Mouse (Mus musculus) splenic B cell, adult 2 months (primary cell): Measurements from ENCODE around the gene BC049352.

ENCODE experiments used
- DNase-seq: peaks from one replicate; pipeline ENCODE4 v3.0.0-alpha.2; 2011; ENCODE audit warnings: low read depth, low spot score
- H3K27me3 ChIP-seq: 2 replicates; pipeline ENCODE4 v1.6.1; 2012; ENCODE audit warnings: mild to moderate bottlenecking, low read length, moderate library complexity, mixed read lengths; ENCODE audit not compliant: control insufficient read depth, poor library complexity, insufficient read depth, severe bottlenecking
- H3K36me3 ChIP-seq: 2 replicates; pipeline ENCODE4 v1.6.1; 2012; ENCODE audit warnings: mild to moderate bottlenecking, low read length, moderate library complexity, mixed read lengths; ENCODE audit not compliant: control insufficient read depth, poor library complexity, insufficient read depth, severe bottlenecking

Gene BC049352

GRCm38 (mm10) chr9:45181770-45182169 lies at the start of gene BC049352:
Gene BC049352, plus strand, starts transcription at chr9:45182007.
- no peak for DNase-seq
- no peaks in the 10 kb centered on the region for H3K27me3 ChIP-seq
- H3K36me3 ChIP-seq, result no peaks in the 10 kb centered on the region

GRCm38 (mm10) chr9:45133484-45134310 lies 48.1 kb upstream of the BC049352 start:
- Histone ChIP-seq H3K27me3 (no peaks in the 10 kb centered on the region), H3K36me3 (no peaks in the 10 kb centered on the region)
- DNase-seq, result peak; percentile 87

GRCm38 (mm10) chr9:45136442-45137169 lies 45.2 kb upstream of the BC049352 start:
- DNase-seq, result no peak
- no peaks in the 10 kb centered on the region; the same call in 1 of the 2 replicates for H3K27me3 ChIP-seq
- 0 out of 2 replicates have a peak, but pooled peaks cover 1% of the 10 kb centered on the region for H3K36me3 ChIP-seq

- Histone ChIP-seq H3K36me3 (0 out of 2 replicates have a peak, but pooled peaks cover 1% of the 10 kb centered on the region), H3K27me3 (no peaks in the 10 kb centered on the region; the same call in 1 of the 2 replicates)
- DNase-seq, result peak; percentile 50
Observed at GRCm38 (mm10) chr9:45138191-45139032, 43.4 kb upstream of the BC049352 start, which contains the start of gene Scn4b. Gene Scn4b, plus strand, starts transcription at chr9:45138395.

DNA sequence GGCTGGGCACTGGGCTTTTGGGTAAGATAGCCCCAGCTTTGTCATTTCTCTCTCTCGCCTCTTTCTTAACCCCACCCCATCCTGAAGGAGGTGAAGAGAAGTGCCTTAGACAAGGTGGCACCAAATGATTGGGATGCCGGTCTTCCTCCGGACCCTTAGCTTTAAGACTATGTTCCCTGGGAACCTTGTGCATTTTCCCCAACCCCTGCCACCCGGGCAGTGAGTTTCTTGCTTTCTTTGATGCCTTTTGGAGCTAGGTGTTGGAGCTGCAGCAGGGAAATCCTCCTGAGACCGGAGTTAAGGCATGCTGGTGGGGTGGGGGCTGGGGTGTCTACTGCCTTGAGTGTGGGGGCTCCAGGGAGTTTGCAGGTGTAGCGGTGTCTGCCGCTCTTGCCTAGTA lies 42.7 kb upstream of the BC049352 start:
- Histone ChIP-seq H3K27me3 (no peaks in the 10 kb centered on the region; the same call in 1 of the 2 replicates), H3K36me3 (0 out of 2 replicates have a peak, but pooled peaks cover 1% of the 10 kb centered on the region)
- no peak for DNase-seq

GRCm38 (mm10) chr9:45140945-45141344 lies 40.9 kb upstream of the BC049352 start:
- no peak for DNase-seq
- 0 out of 2 replicates have a peak, but pooled peaks cover 1% of the 10 kb centered on the region for H3K36me3 ChIP-seq
- H3K27me3 ChIP-seq, result no peaks in the 10 kb centered on the region; the same call in 1 of the 2 replicates

GRCm38 (mm10) chr9:45142686-45143085 lies 39.1 kb upstream of the BC049352 start:
- no peak for DNase-seq
- H3K27me3 ChIP-seq, result no peaks in the 10 kb centered on the region; the same call in 1 of the 2 replicates
- 0 out of 2 replicates have a peak, but pooled peaks cover 1% of the 10 kb centered on the region for H3K36me3 ChIP-seq

DNA sequence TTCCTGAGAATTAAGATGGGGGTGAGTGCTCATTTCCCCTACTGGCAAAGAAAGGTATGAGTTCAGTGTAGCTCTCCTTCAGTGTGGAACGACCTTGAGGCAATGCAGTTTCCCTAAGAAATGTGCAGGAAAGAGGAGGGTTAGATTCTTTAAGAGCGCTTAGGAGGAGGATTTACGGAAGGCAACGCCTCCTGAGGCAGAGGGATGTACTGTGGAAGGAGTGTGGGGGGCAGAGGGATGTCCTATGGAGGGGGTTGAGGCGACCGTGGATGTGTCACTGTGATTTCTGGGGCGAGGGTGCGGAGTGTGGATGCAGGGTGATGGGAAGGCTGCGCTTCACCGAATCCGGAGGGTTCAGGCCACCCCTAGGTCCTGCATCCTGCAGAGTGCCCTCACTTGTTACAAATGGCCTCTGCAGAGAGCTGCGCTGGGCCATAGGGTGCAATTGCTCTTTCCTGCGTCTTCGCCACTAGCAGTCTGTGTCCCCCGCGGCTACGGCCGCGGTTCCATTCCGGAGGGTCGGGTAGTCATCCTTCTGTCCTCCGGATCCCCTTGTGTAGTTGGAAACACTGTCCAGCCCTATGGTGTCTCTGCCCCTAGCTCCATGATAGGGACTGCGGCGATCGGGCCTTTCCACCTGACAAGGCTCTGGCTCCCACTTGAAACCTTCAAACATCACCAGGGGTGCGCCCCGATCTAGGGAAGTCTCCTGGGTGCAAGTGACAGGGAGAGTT lies 36.1 kb upstream of the BC049352 start:
- no peak for DNase-seq
- no peaks in the 10 kb centered on the region for H3K27me3 ChIP-seq

DNA sequence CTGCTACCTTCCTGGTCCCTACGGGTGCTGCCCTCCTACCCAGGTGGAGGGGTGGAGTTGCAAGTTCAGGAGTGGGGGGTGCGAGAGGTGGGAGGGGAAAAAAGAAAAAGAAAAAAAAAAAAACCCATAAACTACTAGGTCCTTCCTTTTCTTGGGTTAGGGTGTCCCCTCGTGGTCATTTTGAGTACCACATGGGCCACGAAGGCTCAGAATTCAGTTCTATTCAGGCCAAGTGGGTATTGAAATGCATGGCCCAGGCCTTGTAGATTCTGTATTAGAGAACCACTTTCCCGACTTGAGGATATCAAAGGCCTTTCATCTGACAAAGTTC lies 35.6 kb upstream of the BC049352 start:
- peak; percentile 83 for DNase-seq
- no peaks in the 10 kb centered on the region for H3K27me3 ChIP-seq

More for the DNA sequence above, 36.1 kb upstream of the BC049352 start:
- no peaks in the 10 kb centered on the region for H3K36me3 ChIP-seq

DNA sequence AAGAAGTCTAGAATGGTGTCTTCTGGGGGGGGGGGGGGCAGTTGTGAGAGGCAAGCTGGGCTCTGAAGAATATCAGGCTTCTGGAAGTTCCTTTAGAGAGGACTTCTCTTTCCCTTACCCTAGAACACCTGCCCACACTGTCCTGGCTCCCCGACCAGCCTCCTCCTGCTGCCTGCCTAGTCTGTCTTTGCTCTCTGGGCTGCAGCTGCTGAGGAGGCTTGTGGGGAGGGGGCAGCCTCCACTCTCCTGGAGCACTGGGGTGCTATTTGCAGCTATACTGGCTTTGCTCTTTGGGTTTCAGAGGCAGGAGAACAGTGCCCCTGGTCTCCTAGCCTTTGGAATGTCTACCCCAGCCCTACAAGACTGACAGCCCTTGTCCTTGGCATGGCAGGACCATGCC lies 30.9 kb upstream of the BC049352 start:
- Histone ChIP-seq H3K36me3 (no peaks in the 10 kb centered on the region), H3K27me3 (no peaks in the 10 kb centered on the region)
- no peak for DNase-seq

More for the DNA sequence above, 35.6 kb upstream of the BC049352 start:
- no peaks in the 10 kb centered on the region for H3K36me3 ChIP-seq

GRCm38 (mm10) chr9:45153361-45153760 lies 28.4 kb upstream of the BC049352 start:
- H3K36me3 ChIP-seq, result no peaks in the 10 kb centered on the region
- H3K27me3 ChIP-seq, result no peaks in the 10 kb centered on the region
- DNase-seq, result no peak

GRCm38 (mm10) chr9:45167903-45168302 lies 13.9 kb upstream of the BC049352 start:
- H3K27me3 ChIP-seq, result no peaks in the 10 kb centered on the region
- no peak for DNase-seq
- H3K36me3 ChIP-seq, result no peaks in the 10 kb centered on the region

DNA sequence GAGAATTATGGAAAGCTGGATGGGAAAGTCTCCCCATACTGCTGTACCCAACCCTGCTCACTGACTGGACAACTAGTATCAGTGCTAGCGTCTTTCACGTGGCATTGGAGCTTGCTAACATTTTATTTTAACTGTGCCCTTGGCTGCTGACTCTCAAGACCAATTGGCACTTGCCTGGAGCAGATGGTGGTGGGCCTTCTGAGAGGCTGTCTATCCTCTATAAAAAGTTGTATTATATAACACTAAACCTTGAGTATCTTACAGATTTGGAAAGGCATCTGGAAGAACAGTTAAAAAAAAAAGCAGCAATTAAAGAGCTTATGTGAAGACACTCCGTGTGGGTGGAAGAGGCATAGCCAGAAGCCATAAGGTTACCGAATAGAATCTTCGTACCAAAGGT lies 11.7 kb upstream of the BC049352 start:
- Histone ChIP-seq H3K36me3 (no peaks in the 10 kb centered on the region), H3K27me3 (no peaks in the 10 kb centered on the region)
- DNase-seq, result no peak
